Mouse (Mus musculus) megakaryocyte, embryonic 14.5 days (primary cell): ENCODE results near the gene Dcpp2.

ENCODE experiments used
- FLI1 ChIP-seq: IDR thresholded peaks from 2 replicates; pipeline ENCODE4 v1.6.1; 2012; ENCODE audit warnings: low read length, inconsistent platforms, mixed read lengths
- GATA1 ChIP-seq: IDR thresholded peaks from 3 replicates; pipeline ENCODE4 v1.6.1; 2012; ENCODE audit warnings: mixed read lengths, low read length, inconsistent platforms, borderline replicate concordance

DNA sequence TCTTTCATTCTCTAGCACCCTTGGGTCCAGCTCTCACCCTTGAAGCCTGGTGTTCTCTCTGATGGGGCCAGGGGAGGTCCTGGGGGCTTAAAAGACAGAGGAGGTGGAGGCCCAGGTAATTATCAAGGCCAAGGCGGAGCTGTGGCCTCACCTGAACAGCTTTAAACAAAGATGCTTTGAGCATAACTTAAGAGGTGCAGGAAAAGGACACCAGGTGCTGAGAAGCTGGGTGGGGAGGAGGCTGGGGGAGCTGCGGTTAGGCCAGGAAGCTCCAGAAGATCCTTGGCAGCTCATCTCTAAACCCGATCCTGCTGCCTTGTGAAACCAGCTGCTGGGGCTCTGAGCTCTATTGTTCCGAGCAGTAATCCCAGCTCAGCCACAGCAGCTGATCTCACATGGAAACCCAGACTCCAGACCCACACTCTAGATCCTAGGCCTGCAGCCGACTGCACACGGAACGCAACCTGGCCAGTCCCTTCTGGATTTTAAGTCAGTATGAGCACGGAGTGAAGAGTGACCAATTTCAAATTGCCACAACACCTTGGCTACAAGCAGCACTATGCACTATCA is 44.6 kb upstream of the Dcpp2 start, which contains the start of gene Prss33:
- no peak for TF ChIP-seq GATA1
- TF ChIP-seq FLI1 = no peak
